Mouse (Mus musculus): ENCODE data around the gene Zfp821.
A peak's percentile ranks its signal among the peaks of the same experiment; 100 is the strongest.

Zfp821 gene

GRCm38 (mm10) chr8:109705320-109706075 lies at the start of gene Zfp821:
Gene Zfp821, plus strand, starts transcription at chr8:109705546.
- peak; percentile 96 to 98 for DNase-seq (ENCODE audit: inconsistent age in 2 of 2, low spot score in 1 of 2)

- no peak for DNase-seq (ENCODE audit: inconsistent age in 2 of 2, low spot score in 1 of 2)
These were observed 48.5 kb upstream of the Zfp821 start for GRCm38 (mm10) chr8:109656860-109657259.

GRCm38 (mm10) chr8:109662328-109662727 lies 43.0 kb upstream of the Zfp821 start:
- no peak for DNase-seq (ENCODE audit: inconsistent age in 2 of 2, low spot score in 1 of 2)

GRCm38 (mm10) chr8:109666616-109667015 lies 38.7 kb upstream of the Zfp821 start:
- no peak for DNase-seq (ENCODE audit: inconsistent age in 2 of 2, low spot score in 1 of 2)

GRCm38 (mm10) chr8:109672656-109673055 lies 32.7 kb upstream of the Zfp821 start:
- no peak for DNase-seq (ENCODE audit: inconsistent age in 2 of 2, low spot score in 1 of 2)

GRCm38 (mm10) chr8:109673596-109673995 lies 31.8 kb upstream of the Zfp821 start:
- no peak for DNase-seq (ENCODE audit: inconsistent age in 2 of 2, low spot score in 1 of 2)

GRCm38 (mm10) chr8:109675896-109676643 lies 29.3 kb upstream of the Zfp821 start:
- DNase-seq (ENCODE audit: inconsistent age in 2 of 2, low spot score in 1 of 2), result no peak

GRCm38 (mm10) chr8:109681535-109681934 lies 23.8 kb upstream of the Zfp821 start:
- DNase-seq (ENCODE audit: inconsistent age in 2 of 2, low spot score in 1 of 2), result no peak

GRCm38 (mm10) chr8:109682120-109682519 lies 23.2 kb upstream of the Zfp821 start:
- no peak for DNase-seq (ENCODE audit: inconsistent age in 2 of 2, low spot score in 1 of 2)

- no peak for DNase-seq (ENCODE audit: inconsistent age in 2 of 2, low spot score in 1 of 2)
These were observed 18.1 kb upstream of the Zfp821 start for GRCm38 (mm10) chr8:109687248-109687647.

GRCm38 (mm10) chr8:109691769-109692168 lies 13.6 kb upstream of the Zfp821 start:
- peak in 1 of 2 experiments; percentile 45 for DNase-seq (ENCODE audit: inconsistent age in 2 of 2, low spot score in 1 of 2)

GRCm38 (mm10) chr8:109692443-109693145 lies 12.8 kb upstream of the Zfp821 start:
- DNase-seq (ENCODE audit: inconsistent age in 2 of 2, low spot score in 1 of 2), result no peak

- DNase-seq (ENCODE audit: inconsistent age in 2 of 2, low spot score in 1 of 2), result peak; percentile 98 to 99
These were observed 12.0 kb upstream of the Zfp821 start, which contains the start of gene Ist1 for GRCm38 (mm10) chr8:109693146-109693900. Gene Ist1, minus strand, starts transcription at chr8:109693260.

- DNase-seq (ENCODE audit: inconsistent age in 2 of 2, low spot score in 1 of 2), result no peak
These were observed 11.2 kb upstream of the Zfp821 start for GRCm38 (mm10) chr8:109694154-109694553.

GRCm38 (mm10) chr8:109697754-109698153 lies 7.6 kb upstream of the Zfp821 start:
- DNase-seq (ENCODE audit: inconsistent age in 2 of 2, low spot score in 1 of 2), result no peak

- no peak for DNase-seq (ENCODE audit: inconsistent age in 2 of 2, low spot score in 1 of 2)
These were observed 6.9 kb upstream of the Zfp821 start for GRCm38 (mm10) chr8:109698477-109698876.

- DNase-seq (ENCODE audit: inconsistent age in 2 of 2, low spot score in 1 of 2), result no peak
These were observed 604 bp upstream of the Zfp821 start for GRCm38 (mm10) chr8:109704565-109705319.

GRCm38 (mm10) chr8:109706076-109706873 lies 929 bp downstream of the Zfp821 start:
- DNase-seq (ENCODE audit: inconsistent age in 2 of 2, low spot score in 1 of 2), result peak; percentile 33 to 63

GRCm38 (mm10) chr8:109706874-109707237 lies 1.5 kb downstream of the Zfp821 start:
- DNase-seq (ENCODE audit: inconsistent age in 2 of 2, low spot score in 1 of 2), result peak; percentile 73 to 90

Measured in adrenal gland, adult (tissue).